ENCODE assay signal across 31 mouse cellular contexts in the genomic region with DNA sequence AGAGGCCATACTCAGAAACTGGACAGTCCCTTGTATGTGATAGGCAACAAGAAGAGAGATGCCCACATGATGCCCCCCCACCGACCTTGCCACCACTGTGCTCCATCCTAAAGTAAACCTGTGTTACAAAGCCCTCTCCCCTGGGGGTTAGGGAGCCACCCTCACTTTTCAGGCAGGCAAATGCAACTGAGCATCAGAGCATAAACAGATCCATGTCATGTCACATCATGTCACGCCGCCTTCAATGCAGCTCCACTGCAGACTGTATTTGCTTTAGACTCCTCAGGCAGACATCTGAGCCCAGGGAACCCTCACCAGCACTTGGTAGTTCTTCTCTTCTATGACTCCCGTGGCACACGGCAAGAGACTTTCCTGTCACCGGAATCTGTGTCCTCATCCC.
"Had no signal": no experiment of that assay in that cellular context is flagged by ENCODE, and none has a peak within 500 bp of the region (broad histone marks: within the 10 kb centered on the region; RNA-seq: fewer than 3 reads in every experiment).

No protein-coding gene starts in this region.

- H3K9ac ChIP-seq: limb, embryonic 12.5 days; limb, embryonic 13.5 days; limb, embryonic 15.5 days; liver, embryonic 12.5 days; liver, embryonic 13.5 days; liver, embryonic 14.5 days; liver, embryonic 15.5 days; liver, postnatal 0 days; lung, embryonic 14.5 days; lung, embryonic 15.5 days; midbrain, embryonic 12.5 days; midbrain, embryonic 13.5 days; midbrain, embryonic 15.5 days had no signal

- H3K4me3 ChIP-seq: left cerebral cortex, adult 2 months; limb, embryonic 12.5 days; limb, embryonic 13.5 days; limb, embryonic 15.5 days; liver, embryonic 12.5 days; liver, embryonic 13.5 days; liver, embryonic 15.5 days; lung, embryonic 15.5 days; megakaryocyte, embryonic 14.5 days; midbrain, embryonic 10.5 days; midbrain, embryonic 12.5 days; midbrain, embryonic 13.5 days; midbrain, embryonic 15.5 days; myocyte had no signal

- H3K27me3 ChIP-seq: limb, embryonic 12.5 days; limb, embryonic 13.5 days; limb, embryonic 15.5 days; liver, embryonic 12.5 days; liver, embryonic 13.5 days; liver, embryonic 15.5 days; lung, embryonic 15.5 days; megakaryocyte, embryonic 14.5 days; midbrain, embryonic 12.5 days; midbrain, embryonic 13.5 days; midbrain, embryonic 15.5 days had no signal

- ATAC-seq: liver, embryonic 12.5 days; liver, postnatal 0 days; lung, postnatal 0 days; midbrain, embryonic 13.5 days; midbrain, embryonic 15.5 days; midbrain, embryonic 16.5 days had no signal

- H3K4me2 ChIP-seq: limb, embryonic 12.5 days; limb, embryonic 13.5 days; limb, embryonic 15.5 days; liver, embryonic 11.5 days; liver, embryonic 12.5 days; liver, embryonic 13.5 days; liver, embryonic 15.5 days; lung, embryonic 14.5 days; lung, embryonic 15.5 days; midbrain, embryonic 11.5 days; midbrain, embryonic 12.5 days; midbrain, embryonic 13.5 days; midbrain, embryonic 15.5 days had no signal

- H3K36me3 ChIP-seq: limb, embryonic 12.5 days; limb, embryonic 13.5 days; limb, embryonic 15.5 days; liver, embryonic 12.5 days; liver, embryonic 13.5 days; liver, embryonic 15.5 days; lung, embryonic 15.5 days; midbrain, embryonic 10.5 days; midbrain, embryonic 12.5 days; midbrain, embryonic 13.5 days; midbrain, embryonic 15.5 days had no signal

- DNase-seq: left cerebral cortex, postnatal 4 days; liver; liver, embryonic 13.5 days; liver, postnatal 0 days; lung, adult 18-20 months; lung, adult 2 months; lung, embryonic 14.5 days; lung, postnatal 10 days; lung, postnatal 14 days; lung, postnatal 36 days; lung, postnatal 4 days; midbrain, embryonic 14.5 days had no signal

- H3K9me3 ChIP-seq: limb, embryonic 12.5 days; limb, embryonic 15.5 days; liver, embryonic 13.5 days; liver, embryonic 15.5 days; lung, embryonic 15.5 days; megakaryocyte, embryonic 14.5 days; midbrain, embryonic 10.5 days; midbrain, embryonic 12.5 days; midbrain, embryonic 13.5 days; midbrain, embryonic 15.5 days had no signal

- H3K27ac ChIP-seq: left cerebral cortex, adult 2 months; limb, embryonic 12.5 days; limb, embryonic 13.5 days; limb, embryonic 15.5 days; liver, embryonic 12.5 days; liver, embryonic 13.5 days; liver, embryonic 14.5 days; liver, embryonic 15.5 days; lung, embryonic 15.5 days; macrophage; midbrain, embryonic 10.5 days; midbrain, embryonic 12.5 days; midbrain, embryonic 13.5 days; midbrain, embryonic 15.5 days had no signal

- H3K4me1 ChIP-seq: limb, embryonic 12.5 days; limb, embryonic 13.5 days; limb, embryonic 15.5 days; liver, embryonic 12.5 days; liver, embryonic 13.5 days; liver, embryonic 15.5 days; lung, embryonic 15.5 days; megakaryocyte, embryonic 14.5 days; midbrain, embryonic 10.5 days; midbrain, embryonic 12.5 days; midbrain, embryonic 13.5 days; midbrain, embryonic 15.5 days had no signal
